Mouse (Mus musculus): ENCODE measurements around the gene Acot8.

GRCm38 (mm10) chr2:164754800-164755199, 49.9 kb downstream of the Acot8 start:
- no peak for TF ChIP-seq E2F4 (IDR thresholded peaks at IDR 0.05; ENCODE audit: insufficient replicate concordance, low read depth, low read length)
- no peak for TF ChIP-seq ZNF384 (IDR thresholded peaks at IDR 0.05; ENCODE audit: low read depth, low read length)
- no peak for TF ChIP-seq MAFK (IDR thresholded peaks at IDR 0.05; ENCODE audit: insufficient replicate concordance, low read length)
- no peak for TF ChIP-seq CTCF (conservative IDR thresholded peaks at IDR 0.05 in 1 of 2, IDR thresholded peaks at IDR 0.05 in 1 of 2; ENCODE audit: low read depth in 2 of 2, low read length in 2 of 2)
- TF ChIP-seq MAZ (IDR thresholded peaks at IDR 0.05; ENCODE audit: low read depth, low read length): no peak

Data from CH12.LX (cell line).